Mouse (Mus musculus) kidney, postnatal 36 days (tissue): ENCODE measurements at regions not wholly inside any gene's neighbourhood (a gene's known extent, or its start where the extent isn't known, plus 50 kb on each side); places are given as distances from the start of the nearest gene placed in this dataset.

Source experiments
- DNase-seq, 2 experiments: peaks; one replicate each; pipeline ENCODE4 v3.0.0; 2021 to 2022; ENCODE audit warnings: mixed read lengths in 2 of 2

DNA sequence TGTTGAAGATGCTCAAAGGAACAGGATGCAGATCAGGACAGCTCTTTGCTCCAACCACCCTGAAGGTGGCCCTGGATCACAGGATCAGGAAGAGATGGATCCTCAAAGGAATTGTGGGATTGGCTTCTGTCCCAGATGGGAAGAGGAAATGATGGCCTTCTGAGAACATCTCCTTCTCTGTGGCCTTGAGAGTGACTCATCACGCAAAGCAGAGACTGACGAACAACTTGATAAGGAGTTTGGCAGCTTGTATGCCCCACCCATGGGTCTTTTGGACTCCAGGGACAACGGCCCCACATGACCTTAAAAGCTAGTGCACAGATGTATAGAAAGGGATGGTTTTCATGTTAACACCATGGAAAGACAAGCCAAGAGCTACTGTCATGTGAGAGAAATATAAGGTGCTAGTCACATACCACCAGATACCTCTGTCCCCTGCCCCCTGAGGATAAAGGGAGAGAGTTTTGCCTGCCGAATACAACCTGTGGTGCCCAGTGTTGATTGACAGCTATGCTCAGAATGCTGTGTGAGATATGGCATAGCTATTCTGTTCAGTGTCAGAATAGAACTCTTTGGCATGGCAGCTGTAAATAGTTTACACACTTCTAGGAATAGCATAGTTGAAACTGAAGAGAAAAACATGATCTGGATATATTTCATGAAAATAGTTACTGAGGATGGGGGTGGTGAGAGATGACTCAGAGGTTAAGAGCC, 109.2 kb upstream of the S1pr3 start:
- DNase-seq, result peak; percentile 41 to 72

DNA sequence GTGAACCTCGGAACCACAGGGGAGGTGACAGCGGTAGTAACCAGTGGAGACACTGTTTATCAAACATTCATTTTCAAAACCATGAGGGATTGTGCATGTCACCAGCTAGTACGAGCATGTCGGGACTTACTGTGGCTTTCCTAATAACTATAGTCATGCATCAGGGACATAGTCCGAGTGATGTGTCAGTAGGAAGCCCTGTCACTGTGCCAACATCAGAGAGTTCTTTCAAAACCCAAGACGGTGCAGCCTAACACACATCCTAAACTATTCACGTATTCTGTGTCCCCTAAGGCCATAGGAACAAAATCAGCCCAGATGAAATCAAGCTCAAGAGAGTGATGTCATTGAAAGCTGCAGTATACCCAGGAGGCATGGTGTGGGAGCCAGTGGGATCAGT, 107.0 kb upstream of the S1pr3 start:
- DNase-seq, result no peak

DNA sequence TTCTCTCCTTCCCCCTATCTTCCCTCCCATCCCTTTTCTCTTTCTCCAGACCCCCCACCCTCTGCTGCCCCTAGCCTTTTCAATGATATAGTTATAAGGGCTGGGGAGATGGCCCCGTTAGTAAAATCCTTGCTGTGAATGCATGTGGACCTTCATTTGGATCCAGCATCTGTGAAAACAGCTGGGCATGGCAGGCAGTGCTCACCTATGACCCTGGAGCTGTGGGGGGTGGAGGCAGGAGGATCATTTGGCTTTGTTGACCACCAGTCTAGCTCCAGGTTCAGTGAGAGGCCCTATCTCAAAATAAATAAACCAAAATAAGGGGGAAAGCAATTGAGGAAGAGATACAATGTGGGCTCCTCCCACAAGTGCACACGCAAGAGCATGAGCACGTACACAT, 105.3 kb upstream of the S1pr3 start:
- DNase-seq, result no peak

DNA sequence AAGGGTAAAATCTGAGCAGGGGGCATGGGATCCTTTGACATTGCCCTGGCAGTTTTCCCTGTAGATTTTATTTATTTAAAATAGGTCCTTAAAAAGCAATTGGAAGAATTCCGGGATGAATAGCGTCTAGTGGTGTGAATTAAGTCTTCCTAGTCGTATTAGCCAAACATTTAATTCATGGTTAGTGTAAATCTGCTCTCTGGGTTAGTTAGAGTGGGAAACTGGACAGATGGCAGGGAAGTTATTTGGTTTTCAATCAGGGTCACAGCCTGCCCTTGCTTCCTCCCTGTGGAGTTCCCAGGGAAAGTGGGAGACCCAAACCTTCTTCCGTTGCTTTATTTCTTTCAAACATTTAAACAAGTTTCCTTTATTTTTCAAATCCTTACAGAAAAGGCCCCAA, 103.8 kb upstream of the S1pr3 start:
- no peak for DNase-seq

DNA sequence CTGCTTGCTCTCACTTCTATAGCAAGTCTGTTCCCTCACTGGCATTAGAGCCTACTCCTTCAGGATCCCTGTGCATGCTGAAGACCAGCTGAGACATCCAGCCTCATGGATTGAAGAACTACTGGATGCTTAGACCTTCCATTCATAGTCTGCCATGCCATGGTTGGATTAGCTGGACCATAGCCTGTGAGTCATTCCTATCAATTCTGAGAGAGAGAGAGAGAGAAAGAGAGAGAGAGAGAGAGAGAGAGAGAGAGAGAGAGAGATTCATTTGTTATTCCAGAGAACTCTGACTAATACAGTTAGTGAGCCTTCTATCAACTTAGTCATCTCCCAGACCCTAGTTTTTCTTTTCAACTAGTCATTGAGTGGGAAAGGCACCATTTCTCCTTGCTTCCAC, 99.0 kb upstream of the S1pr3 start:
- no peak for DNase-seq

DNA sequence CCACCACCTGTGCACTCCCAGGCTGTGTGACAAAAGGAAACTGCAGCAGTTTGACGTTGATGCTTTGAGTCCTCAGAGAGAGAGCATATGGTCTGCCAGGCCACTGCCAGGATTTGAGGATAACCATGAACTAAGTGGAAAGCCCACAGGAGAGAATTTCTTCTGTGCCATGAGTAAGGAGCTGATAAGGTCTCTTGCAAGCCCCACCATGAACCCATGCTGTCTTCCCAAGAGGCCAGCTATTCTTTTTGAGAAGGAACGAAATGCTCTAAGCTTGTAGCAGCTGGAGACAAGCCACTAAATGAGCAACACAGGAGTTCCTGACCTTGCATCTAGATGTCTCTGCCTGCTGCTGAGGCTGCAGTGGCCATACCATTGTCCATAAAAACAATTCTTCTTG, 98.4 kb upstream of the S1pr3 start:
- no peak for DNase-seq

DNA sequence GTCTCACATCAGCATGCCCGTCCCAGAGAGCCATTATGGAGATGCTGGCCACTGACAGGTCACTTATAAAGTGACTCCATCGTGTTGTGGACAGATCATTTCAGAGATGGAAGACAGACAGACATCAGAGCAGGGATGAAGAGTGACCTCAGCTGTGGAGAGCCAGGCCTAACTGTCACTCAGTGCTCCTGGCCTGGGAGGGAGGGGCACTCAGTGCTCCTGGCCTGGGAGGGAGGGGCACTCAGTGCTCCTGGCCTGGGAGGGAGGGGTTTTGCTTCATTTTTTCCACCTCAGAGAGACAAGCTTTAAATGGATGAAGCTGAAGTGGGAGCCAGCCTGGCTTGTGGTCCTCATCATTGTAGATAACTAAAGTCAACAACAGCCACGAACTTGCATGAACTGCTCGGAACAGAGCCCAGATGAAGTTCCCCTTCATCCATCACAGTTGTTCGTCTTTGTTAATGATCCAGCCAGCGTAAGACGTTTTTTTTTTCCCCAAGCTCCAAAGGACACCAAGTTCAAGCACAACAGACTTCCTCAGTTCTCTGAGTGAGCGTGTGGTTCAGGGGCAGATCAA, 96.7 kb upstream of the S1pr3 start:
- DNase-seq, result peak; percentile 37 to 58

DNA sequence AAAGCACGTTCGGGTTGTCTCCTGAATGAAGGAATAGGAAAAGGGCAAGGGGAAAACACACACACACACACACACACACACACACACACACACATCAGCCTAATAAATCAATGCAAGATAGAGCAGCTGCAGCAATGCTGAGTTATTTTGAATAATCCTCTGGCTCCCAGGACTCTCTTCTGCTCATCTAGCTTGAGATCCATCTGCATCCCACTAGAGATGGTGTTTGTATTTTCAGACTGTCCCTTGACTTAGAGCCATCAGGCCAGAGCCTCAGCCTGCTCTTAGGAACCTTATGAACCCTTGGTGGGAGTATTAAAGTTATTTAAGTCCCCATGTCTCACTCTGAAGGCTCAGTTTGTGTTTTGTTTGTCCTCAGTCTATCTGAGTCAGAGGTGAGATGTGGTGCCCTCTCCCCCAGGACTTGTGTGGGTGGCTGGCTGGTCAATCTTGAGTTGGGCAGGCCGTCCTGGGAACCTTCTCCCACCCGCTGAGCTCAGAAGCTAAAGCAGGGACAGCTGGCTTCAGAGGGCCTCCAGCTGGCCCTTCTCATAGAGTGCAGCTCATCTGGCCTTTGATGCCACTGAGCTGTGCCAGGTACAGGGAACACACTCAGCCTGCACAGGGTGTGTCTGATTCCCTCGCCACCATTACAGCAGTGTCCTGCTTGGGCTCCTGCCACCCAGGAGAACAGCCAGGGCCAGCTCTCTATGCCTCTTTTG, 95.1 kb upstream of the S1pr3 start:
- peak; percentile 27 to 39 for DNase-seq

DNA sequence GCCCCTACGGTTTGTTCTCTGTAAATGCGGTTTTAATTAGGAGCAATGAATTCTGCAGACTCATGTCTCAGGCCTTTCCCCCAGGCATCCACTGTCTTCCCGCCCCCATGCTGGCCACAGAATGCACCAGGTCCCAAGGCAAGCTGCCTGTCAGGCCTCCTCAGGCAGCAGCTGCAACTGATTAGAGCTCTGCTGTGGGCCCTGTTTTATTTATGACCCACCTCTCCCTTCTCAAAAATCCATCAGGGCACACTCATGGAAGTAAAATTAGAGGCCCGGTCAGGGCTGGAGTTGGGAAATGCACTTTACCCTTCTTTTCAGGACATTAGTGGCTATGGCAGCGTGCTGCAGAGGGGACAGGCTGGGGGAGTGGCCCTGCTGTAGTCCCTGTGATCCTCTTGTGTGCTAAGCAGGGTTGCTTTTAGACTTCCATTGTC, 93.9 kb upstream of the S1pr3 start:
- DNase-seq, result peak; percentile 39 to 41

DNA sequence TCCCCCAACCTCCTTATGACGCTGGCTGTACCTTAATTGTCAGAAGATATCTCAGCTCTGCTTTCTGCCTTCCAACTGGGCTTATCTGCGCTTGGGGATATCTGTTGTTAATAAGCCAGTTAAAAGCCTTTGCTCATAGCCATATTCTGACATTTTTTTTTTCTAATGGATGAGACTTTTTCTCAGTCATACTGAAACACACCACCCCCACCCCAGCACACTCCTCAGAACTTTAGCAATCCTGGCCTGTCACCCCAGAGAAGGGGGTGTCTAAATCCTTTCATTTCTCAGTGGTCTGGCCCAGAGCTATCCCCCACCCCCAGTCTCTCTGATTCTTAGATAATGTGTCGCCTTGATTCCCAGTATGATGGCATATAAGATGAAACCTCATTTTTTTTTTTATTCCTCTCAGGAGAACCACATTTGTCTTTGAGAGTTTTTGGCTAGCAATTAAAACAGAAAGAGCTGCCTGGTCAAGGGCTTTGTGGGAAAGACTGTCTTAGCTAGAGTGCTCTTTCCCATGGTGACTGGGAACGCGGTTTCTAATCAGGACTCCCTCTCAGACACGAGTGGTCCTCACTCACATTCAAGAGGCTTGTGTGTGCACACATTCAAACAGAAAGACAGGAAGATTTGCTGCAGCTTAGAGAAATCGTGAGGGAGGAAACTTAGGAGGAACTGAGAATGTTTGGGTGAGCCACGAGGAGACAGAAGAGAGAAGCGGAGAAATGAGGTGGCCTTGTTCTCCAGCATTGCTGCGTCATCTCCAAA, 93.2 kb upstream of the S1pr3 start:
- no peak for DNase-seq

DNA sequence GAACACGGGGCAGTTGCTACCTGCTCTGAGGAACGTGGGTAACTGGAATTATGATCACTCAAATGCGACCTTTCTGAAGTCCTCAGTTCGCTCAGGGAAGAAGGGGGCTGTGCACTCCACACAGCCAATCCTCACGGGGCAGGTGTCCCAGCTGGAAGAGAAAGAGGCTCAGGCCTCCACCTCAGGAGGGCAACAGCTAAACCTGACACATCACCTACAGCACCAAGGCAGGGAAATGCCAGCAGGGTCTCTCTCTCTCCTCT, 92.7 kb upstream of the S1pr3 start:
- no peak for DNase-seq

DNA sequence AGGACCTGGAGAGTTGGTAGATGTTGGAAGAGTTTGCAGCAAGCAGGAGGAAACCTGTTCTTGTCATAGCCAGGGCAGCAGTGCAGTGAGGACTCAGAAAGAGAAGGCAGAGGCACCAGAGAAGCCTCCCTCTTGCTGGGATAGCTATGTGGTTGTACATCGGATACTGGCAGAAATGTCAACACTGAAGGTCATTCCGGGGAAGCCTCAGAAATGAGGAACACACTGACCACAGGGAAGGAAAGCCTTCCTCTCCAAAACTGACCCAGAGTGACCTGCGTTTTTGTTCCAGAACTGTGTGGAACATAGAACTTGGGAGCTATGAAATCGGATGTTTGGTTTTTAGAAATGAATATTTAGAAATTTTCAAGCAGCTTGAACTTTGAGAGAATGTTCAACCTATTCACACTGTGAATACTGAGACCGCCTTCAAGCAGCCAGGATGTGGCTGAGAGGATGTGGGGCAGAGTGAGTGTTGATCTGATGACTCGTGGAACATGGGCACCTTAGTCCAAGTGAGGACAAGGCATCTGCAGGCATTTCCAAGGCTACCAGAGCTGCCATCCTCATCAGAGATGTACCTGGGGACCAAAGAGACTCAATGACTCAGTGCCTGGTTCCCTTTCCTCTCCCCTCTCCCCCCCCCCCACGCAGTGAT, 85.3 kb upstream of the S1pr3 start:
- DNase-seq, result peak in 1 of 2 experiments; percentile 18

DNA sequence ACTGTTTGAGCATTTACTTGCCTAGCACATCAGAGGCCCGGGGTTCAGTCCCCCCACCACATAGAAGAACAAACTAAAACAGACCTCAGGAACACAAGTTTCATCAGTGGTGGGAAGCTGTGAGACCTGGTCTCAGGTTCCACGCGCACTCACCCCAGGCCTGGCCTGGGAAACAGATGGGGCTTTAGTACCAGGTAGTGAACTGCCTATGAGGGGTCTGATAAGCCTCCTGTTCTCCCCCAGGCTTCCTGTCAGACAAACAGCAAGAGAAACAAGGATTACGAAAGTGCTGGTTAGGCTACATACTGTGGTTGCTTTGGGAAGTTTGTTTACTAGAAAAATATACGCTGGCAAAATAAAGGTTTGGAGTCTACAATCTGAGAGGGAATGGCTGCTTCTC, 83.7 kb upstream of the S1pr3 start:
- DNase-seq, result no peak

DNA sequence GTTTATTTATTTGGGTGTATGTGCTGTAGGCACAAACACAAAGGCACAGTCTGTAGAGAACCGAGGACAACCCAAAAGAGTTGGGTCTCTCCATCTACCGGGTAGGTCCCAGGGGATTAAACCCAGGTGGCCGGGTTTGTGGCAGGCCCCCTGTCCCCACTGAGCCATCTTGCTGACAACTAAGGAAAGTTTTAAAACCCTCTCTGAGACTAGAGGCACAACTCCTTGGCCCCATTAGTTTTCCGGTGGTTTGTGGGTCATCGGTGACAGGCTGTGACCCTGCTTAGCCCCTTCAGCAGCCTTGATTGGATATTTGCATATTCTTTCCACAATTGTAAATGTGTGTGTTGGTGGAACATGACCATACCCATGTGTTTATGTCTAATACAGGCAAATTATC, 83.1 kb upstream of the S1pr3 start:
- DNase-seq, result no peak

DNA sequence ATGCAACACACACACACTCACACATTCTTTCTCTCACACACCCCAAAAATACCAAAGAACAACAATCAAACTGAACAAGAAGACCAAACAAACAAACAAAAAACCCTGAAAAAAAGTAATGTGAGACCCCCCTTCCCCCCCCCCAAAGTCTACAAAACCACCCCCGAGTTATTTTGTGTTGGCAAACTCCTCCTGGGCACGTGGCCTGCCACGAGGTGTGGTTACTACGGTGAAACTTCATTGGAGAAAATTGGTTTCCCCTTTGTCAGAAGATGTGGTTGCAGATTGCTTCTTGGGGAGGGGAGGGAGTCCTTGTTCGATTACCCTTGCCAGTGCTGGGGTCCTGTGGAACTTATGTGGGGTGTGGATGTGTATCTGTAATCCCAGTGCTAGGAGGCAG, 82.3 kb upstream of the S1pr3 start:
- no peak for DNase-seq

DNA sequence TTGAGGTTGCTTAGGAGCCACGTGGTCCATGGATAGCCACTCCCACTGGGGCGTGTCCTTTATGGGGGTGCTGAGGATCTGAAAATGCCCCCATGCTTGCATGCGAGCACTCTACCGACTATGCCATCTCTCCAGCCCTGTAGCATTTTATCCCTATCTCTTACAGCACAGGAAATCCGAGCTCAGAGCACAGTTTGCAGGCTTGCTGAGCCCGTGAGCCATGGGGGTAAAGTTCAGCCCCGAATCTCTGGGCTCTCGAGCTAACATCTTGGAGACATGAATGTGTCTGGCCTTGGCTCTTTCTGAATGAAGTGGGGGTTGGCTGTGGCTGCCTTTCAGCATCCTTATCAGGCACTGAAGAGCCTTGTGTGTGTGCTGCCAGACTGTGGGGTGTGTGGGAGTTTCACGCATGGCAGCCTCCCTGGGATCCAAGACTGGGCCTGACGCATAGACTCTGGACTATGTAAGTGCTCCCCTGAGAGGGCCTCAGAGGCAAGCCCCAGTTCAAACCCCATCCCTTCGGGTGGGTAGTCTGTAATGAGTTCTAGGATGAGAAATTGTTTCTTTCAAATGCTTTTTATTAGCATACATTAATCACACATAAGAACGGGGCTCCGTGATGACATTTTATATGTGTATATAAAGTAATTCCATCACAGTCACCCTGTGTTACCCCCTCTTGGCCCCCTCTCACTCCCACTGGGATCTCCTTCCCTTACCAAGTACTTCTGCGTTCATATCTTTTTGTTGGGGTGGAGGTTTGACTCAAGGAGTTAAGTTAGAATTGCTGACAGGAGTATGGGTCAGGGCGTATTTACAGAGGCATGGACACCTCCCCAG, 80.1 kb upstream of the S1pr3 start:
- DNase-seq, result peak in 1 of 2 experiments; percentile 30

DNA sequence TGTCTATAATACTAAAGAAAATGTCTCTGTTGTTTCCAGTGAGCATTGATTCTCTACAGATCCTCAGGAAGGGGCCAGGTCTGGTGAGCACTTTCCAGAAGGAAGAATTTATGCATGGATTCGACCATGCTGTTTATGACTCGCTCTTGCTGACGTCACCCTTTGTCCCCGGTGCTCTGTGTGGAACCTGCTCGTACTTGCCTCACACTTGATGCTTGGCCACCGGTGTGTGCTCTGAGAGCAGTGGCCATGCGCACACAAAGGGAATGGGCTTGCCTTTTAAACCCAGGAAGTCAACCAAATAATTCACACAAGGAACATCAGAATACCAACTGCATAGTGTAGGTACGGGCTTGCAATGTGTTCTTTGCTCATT, 79.5 kb upstream of the S1pr3 start:
- no peak for DNase-seq

DNA sequence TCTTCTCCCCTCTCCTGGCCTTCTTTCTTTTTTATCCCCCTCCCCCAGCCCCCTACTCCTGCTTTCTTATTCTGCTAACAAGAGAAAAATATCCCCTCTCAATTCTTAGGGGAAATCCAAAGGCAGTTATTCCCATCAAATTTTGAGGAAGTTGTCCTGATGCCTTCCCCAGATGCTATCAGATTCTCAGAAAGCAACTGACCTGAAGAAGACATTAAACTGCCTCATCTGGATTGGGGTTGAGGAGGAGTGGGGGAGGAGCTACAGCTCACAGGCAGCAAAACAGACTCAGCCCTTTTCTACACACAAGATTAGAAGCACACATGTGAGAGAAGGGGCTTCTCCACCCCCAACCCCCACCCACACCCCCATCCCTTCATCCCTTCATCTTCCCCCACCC, 78.7 kb upstream of the S1pr3 start:
- DNase-seq, result no peak

DNA sequence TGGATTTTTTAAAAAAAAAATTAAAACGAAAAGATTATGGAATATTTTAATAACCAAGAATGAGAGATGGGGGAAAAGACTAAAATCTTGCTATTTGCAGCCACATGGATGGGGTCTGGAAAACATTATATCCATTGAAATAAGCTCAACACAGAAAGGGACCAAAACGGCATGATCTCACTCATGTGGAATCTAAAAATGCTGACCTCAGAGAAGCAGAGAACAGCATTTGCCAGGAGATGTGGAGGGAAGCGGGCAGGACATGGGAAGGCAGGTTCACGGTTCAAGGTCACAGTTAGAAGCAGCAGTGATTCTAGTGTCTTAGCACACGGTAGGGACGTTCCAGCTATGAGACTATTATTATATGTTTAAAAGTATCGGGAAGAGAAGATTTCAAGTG, 76.2 kb upstream of the S1pr3 start:
- DNase-seq, result no peak

DNA sequence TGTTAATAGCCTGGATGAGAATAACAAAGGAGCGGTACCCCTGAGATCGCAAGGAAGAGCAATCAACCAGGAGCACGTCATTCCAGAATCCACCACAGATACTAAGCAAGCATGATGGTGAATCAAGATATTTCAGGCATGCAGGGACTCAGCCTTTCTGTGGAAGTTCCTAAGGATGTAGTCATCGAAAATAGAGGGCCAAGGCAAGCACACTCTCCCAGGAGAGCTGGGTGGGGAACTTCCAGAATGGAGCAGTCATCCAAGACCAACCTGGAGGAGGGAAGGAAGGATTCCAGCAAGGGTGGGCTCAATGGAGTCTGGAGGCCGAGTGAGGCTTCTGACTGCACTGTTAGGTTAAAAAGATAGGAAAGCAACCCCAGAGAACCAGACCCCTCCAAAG, 75.0 kb upstream of the S1pr3 start:
- DNase-seq, result no peak

DNA sequence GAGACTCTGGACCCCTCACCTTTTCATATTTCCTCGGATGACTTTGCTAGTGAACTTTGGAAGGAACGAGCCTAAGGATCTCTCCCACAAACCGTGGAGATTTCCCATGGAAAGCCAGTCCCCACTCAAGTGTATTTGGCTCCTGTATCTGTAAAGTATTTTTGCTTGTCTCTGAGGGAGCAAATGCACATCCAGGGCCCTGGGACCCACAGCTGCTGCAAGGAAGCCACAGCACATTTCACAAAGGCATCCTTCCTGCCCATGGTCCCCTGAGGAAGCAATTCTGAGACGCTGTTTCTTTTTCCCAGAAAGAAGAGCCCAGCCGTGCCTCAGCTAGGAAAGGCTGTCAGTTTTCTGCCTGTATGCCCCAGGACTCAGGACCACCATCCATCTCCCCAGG, 71.7 kb upstream of the S1pr3 start:
- DNase-seq, result no peak

DNA sequence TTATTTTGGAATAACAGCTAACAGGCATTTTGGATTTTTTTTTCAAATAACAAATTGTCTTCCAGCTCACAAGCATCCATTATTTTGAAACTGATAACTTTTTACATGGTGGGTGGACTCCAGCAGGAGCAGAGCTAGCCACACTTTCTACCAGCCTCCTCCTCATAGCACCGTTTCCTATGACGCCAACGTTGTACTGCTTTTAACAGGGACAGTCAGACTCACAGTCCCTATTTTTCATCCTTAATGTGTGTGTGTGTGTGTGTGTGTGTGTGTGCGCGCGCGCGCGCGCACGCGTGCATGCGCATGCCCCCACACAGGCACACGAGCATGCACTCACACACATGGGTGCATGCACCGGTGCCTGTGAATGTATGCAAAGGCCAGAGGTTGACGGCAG, 70.5 kb upstream of the S1pr3 start:
- DNase-seq, result no peak
